Mouse (Mus musculus) liver, postnatal 0 days (tissue): ENCODE data around the gene Slc30a1.

Experiments used
- CTCF ChIP-seq: sonication (generic); IDR thresholded peaks from 2 replicates; pipeline ENCODE4 v1.5.1; 2016; ENCODE audit warnings: antibody characterized with exemption, low read depth
- EP300 ChIP-seq: IDR thresholded peaks from 2 replicates; pipeline ENCODE4 v1.6.1; 2016; ENCODE audit warnings: antibody characterized with exemption, low read depth, mild to moderate bottlenecking

DNA sequence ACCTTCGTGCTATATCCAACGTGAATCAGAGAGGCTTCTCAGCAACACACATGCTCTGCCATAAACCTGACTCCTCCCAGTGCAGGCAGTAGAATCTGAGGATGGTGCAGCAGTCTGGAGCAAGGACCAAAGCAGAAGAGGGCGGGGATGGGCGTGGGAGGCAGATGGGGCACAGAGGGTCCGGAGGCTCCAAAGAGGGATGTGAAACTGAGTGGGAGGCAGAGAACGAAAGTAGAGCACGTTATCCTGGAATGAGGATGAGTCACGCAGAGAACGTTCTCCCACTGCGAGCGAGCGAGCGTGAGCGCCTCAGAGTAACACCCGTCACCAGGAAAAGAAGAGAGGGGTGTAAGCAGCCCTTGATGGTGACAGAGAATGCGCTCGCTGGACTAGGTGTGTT, 12.2 kb upstream of the Slc30a1 start:
- TF ChIP-seq CTCF (no peak), EP300 (no peak)
